Comparison of ENCODE assay signal across 12 mouse cellular contexts in genomic region chr1:83223072-83223471, GRCm38 (mm10).
DNase-seq lines count a peak whose midpoint lies in the region; ATAC-seq and TF ChIP-seq lines count a peak whose summit lies in the region.
"Had no signal": no experiment of that assay in that cellular context is flagged by ENCODE, and none has a peak within 500 bp of the region (broad histone marks: within the 10 kb centered on the region; RNA-seq: fewer than 3 reads in every experiment).

No protein-coding gene starts in this region.

- no peak overlapping the region for H3K4me2 ChIP-seq in kidney, postnatal 0 days (ENCODE audit: low read length)
- no peak overlapping the region for H3K4me2 ChIP-seq in CH12.LX (ENCODE audit: insufficient read depth, low read depth, poor library complexity, severe bottlenecking)
- H3K4me2 ChIP-seq: heart, embryonic 11.5 days; lung, embryonic 15.5 days had no signal

- no peaks in the 10 kb centered on the region for H3K27me3 ChIP-seq in kidney, postnatal 0 days (ENCODE audit: insufficient read depth, low read length)
- H3K27me3 ChIP-seq in kidney, adult 2 months (replicated peaks; ENCODE audit: control insufficient read depth, insufficient read depth, low read length) = no peaks in the 10 kb centered on the region
- H3K27me3 ChIP-seq in CH12.LX (replicated peaks) = no peaks in the 10 kb centered on the region
- H3K27me3 ChIP-seq: lung, embryonic 15.5 days had no signal

- dilution Hi-C loops in CH12.LX (cut with MboI; ENCODE audit: extremely low pct_ligation_motif_present, extremely low pct_unique_long_range_greater_than_20kb, low sequenced_read_pairs) = no loop called here

- H3K79me2 ChIP-seq in CH12.LX (replicated peaks; ENCODE audit: control insufficient read depth, extremely low read depth, insufficient read depth, poor library complexity, severe bottlenecking) = no peaks in the 10 kb centered on the region; the same call in 1 of the 2 replicates

- WGBS in kidney, postnatal 0 days = 66% methylated on average over 1 of the region's 1 CpGs
- 76% methylated on average over 1 of the region's 1 CpGs for WGBS in kidney, adult 2 months

- no peak overlapping the region for H3K27ac ChIP-seq in kidney, postnatal 0 days
- H3K27ac ChIP-seq in kidney, adult 2 months (ENCODE audit: insufficient read depth, low read depth, low read length) = no peak overlapping the region
- H3K27ac ChIP-seq in CH12.LX (ENCODE audit: insufficient read depth, low read depth) = no peak overlapping the region
- H3K27ac ChIP-seq: lung, embryonic 15.5 days had no signal

- in situ Hi-C loops in CH12.LX (cut with MboI; ENCODE audit: low pct_ligation_motif_present, low pct_unique_long_range_greater_than_20kb, low sequenced_read_pairs) = loop anchor here (25.0 kb wide), 1 partner anchor 489 kb away; no protein-coding TSS in a partner anchor

- peak; percentile 56 for TF ChIP-seq CTCF in kidney, postnatal 0 days (IDR thresholded peaks at IDR 0.05; ENCODE audit: low read depth)
- TF ChIP-seq CTCF in kidney, adult 2 months (conservative IDR thresholded peaks at IDR 0.05; ENCODE audit: insufficient read depth, insufficient read length, low read depth, low read length) = no peak
- TF ChIP-seq CTCF in CH12.LX (conservative IDR thresholded peaks at IDR 0.05 in 1 of 2, IDR thresholded peaks at IDR 0.05 in 1 of 2; ENCODE audit: low read depth in 2 of 2, low read length in 2 of 2) = peak; percentile 44 to 69; a peak in 3 of 4 replicates

- TF ChIP-seq EP300 in CH12.LX (IDR thresholded peaks at IDR 0.05; ENCODE audit: low read length) = no peak

- H3K9me3 ChIP-seq in kidney, postnatal 0 days (replicated peaks; ENCODE audit: low read length) = no peaks in the 10 kb centered on the region
- peaks cover 3% of the 10 kb centered on the region for H3K9me3 ChIP-seq in CH12.LX (replicated peaks; ENCODE audit: low read length)
- H3K9me3 ChIP-seq: lung, embryonic 15.5 days had no signal

- H3K4me1 ChIP-seq in kidney, postnatal 0 days (replicated peaks; ENCODE audit: insufficient read depth, low read length) = no peaks in the 10 kb centered on the region
- no peaks in the 10 kb centered on the region for H3K4me1 ChIP-seq in kidney, adult 2 months (ENCODE audit: control insufficient read depth, insufficient read depth, low read length)
- no peaks in the 10 kb centered on the region for H3K4me1 ChIP-seq in CH12.LX (ENCODE audit: control insufficient read depth in 1 of 2, insufficient read depth in 2 of 2)
- H3K4me1 ChIP-seq: lung, embryonic 15.5 days had no signal

- no peak for ATAC-seq in kidney, postnatal 0 days (replicated peaks; ENCODE audit: low FRiP score, low read depth)

- intact Hi-C loops in left cerebral cortex, postnatal 10 days (cut with DNase I) = loop anchor here (10.0 kb wide), 1 partner anchor 182 kb away; the partner anchor contains the start of gene Sphkap

- DNase-seq in cerebellum, adult 9-11 months = peak; percentile 39
- no peak for DNase-seq in cerebellum, adult 18-20 months
- DNase-seq in kidney, postnatal 0 days (ENCODE audit: low spot score) = peak; percentile 25
- DNase-seq in kidney, adult 2 months = no peak
- DNase-seq in CH12.LX (ENCODE audit: extremely low read depth) = peak; percentile 40
- DNase-seq in brain, embryonic 18.5 days (ENCODE audit: low read depth, low spot score) = peak; percentile 10
- no peak for DNase-seq in left cerebral cortex, postnatal 10 days (ENCODE audit: extremely low spot score in 1 of 2, low spot score in 2 of 2)
- no peak for DNase-seq in layer of hippocampus, postnatal 10 days (ENCODE audit: low spot score in 2 of 2)
- DNase-seq: thymus, adult 18-20 months had no signal

- peak; percentile 68 for TF ChIP-seq RAD21 in CH12.LX (IDR thresholded peaks at IDR 0.05; ENCODE audit: low read depth, low read length)

- no peak for TF ChIP-seq POLR2A in kidney, adult 2 months (IDR thresholded peaks at IDR 0.05; ENCODE audit: low read depth, low read length)
- TF ChIP-seq POLR2A in CH12.LX (IDR thresholded peaks at IDR 0.05; ENCODE audit: low read depth, low read length) = no peak

- H3K9ac ChIP-seq in kidney, postnatal 0 days (ENCODE audit: low read depth, low read length) = no peak overlapping the region
- H3K9ac ChIP-seq in CH12.LX (ENCODE audit: insufficient read depth, low read depth) = no peak overlapping the region
- H3K9ac ChIP-seq: lung, embryonic 15.5 days had no signal

- no peaks in the 10 kb centered on the region for H3K36me3 ChIP-seq in kidney, postnatal 0 days (ENCODE audit: insufficient read depth, low read length)
- H3K36me3 ChIP-seq in kidney, adult 2 months (ENCODE audit: control insufficient read depth, insufficient read depth, low read length) = no peaks in the 10 kb centered on the region
- no peaks in the 10 kb centered on the region for H3K36me3 ChIP-seq in CH12.LX (replicated peaks in 1 of 2; ENCODE audit: control insufficient read depth in 1 of 2, insufficient read depth in 1 of 2, low read length in 1 of 2)
- H3K36me3 ChIP-seq: lung, embryonic 15.5 days had no signal

- H3K4me3 ChIP-seq in kidney, postnatal 0 days (replicated peaks; ENCODE audit: low read depth, low read length) = no peak overlapping the region
- H3K4me3 ChIP-seq in kidney, adult 2 months (ENCODE audit: insufficient read depth, low read depth, low read length) = no peak overlapping the region
- no peak overlapping the region for H3K4me3 ChIP-seq in CH12.LX (replicated peaks in 1 of 3; ENCODE audit: low read depth in 2 of 3, low read length in 2 of 3, poor library complexity in 1 of 3)
- H3K4me3 ChIP-seq: erythroblast, embryonic 14.5 days; lung, embryonic 15.5 days had no signal

TF ChIP-seq in CH12.LX, 34 proteins besides CTCF, POLR2A, EP300 and RAD21:
- TF ChIP-seq NELFE (IDR thresholded peaks at IDR 0.05; ENCODE audit: low read depth, low read length) (no peak), BHLHE40 (IDR thresholded peaks at IDR 0.05; ENCODE audit: low read depth, low read length) (no peak), SMC3 (IDR thresholded peaks at IDR 0.05; ENCODE audit: low read depth, low read length) (peak; percentile 58), HCFC1 (IDR thresholded peaks at IDR 0.05; ENCODE audit: low read depth, low read length) (no peak), MYC (IDR thresholded peaks at IDR 0.05; ENCODE audit: low read depth, low read length) (no peak), TBP (conservative IDR thresholded peaks at IDR 0.05; ENCODE audit: low read depth, low read length) (no peak), CHD2 (IDR thresholded peaks at IDR 0.05; ENCODE audit: low read length) (no peak)

Comparison
In these comparisons a context has a peak if more than half of its experiments do, and no peak if none do; other contexts are left out.
1. DNase-seq: peak in cerebellum, adult 9-11 months (single experiment), kidney, postnatal 0 days (single experiment), CH12.LX (single experiment) and brain, embryonic 18.5 days (single experiment); none in cerebellum, adult 18-20 months (0 of 2), kidney, adult 2 months (single experiment), left cerebral cortex, postnatal 10 days (0 of 2) and layer of hippocampus, postnatal 10 days (0 of 2).